Mouse (Mus musculus) CD8-positive naive resting alpha-beta T cell, adult 2 months (primary cell): ENCODE data around the gene Gm5431.
"Not testable (repeated sequence)": the region's sequence is repeated elsewhere in the genome, so short reads cannot be mapped to it uniquely, and the experiment has no call there.

Source experiments
- DNase-seq, 2 experiments: peaks; one replicate each; pipeline ENCODE4 v3.0.0; 2022; ENCODE audit warnings: low read depth in 2 of 2, low spot score in 2 of 2

Gene Gm5431

DNA sequence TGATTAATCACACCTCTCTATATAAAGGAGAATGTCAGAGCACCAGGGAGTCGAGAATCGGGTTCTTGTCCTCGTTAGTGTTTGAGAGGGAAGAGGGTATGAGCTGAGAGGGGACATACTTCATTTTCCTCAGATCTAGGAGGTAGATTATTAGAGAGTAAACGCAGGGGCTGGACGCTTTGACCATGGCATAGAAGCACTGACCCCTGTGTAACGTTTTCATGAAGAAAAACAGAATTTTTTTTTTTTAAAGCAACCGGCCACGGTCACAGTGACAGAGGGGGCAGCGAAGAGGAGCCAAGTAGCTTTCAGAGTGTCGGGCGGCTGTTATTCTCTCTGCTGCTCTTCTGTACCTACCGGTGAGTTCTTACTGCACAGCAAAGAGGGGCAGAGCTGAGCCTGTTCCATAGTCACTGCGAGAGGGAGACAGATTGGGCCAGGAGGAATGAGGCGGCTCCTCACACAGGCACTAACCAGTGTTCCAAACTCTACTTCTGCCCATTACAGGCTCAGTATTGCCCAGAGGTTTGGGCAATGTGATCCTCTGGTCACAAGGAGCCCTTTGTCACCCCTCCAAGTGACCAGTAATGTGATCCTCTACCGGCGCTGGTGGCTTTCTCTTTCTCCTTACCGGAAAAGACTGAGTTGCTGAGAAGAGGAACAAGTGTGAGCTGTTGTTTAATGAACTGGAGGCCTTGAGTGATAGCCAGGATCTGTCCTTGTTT is 30.0 kb downstream of the Gm5431 start:
- no peak for DNase-seq

DNA sequence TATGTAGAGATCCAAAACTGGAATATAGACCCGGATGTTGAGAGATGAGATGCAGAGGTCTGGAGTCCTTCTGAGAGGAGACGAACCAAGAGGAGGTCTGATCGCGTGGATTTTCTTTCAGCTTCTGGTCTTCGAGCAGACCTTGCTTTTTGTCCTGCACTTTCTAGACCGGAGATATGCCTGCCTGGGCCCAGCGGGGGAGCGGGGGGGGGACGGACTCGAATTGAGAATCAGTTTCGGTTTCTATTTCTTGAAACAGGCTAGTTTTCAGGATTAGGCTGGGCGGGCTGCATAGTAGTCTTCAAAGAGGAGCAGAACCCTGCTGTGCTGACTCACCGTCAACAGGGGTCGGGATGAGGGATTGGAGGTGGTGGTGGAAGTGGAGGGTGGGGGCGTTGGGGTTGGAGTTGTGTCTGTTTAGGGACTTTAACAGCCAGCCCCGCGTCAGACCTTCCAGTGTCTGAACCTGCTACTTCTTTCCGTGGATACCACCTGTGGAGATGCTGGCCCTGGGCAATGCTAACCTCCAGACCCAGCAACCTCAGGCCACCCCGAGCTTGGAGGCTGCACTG is 30.7 kb downstream of the Gm5431 start, which contains the start of gene Irgm1:
Irgm1 (minus strand) TSS at position 483 of the 572 bp plus-strand sequence.
- DNase-seq = peak; percentile 59 to 68

DNA sequence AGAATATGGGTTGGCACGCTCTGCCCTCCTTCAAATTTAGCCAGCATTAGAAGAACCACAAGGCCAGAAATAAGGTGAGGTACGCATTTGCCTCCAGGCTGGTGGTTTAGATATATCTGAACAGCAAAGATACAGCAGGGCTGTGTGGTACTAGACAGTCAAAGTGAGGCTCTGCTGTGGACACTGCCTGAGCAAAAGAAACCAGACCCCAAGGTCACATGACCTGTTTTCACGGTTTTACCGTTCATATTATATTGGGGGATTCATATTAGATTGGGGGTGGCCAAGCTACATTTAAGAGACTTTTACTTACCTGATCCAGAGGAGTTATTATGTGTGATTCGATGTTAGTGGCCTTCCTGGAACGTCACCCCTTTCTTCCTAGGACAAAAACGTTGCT is 31.2 kb downstream of the Gm5431 start:
- DNase-seq = no peak

DNA sequence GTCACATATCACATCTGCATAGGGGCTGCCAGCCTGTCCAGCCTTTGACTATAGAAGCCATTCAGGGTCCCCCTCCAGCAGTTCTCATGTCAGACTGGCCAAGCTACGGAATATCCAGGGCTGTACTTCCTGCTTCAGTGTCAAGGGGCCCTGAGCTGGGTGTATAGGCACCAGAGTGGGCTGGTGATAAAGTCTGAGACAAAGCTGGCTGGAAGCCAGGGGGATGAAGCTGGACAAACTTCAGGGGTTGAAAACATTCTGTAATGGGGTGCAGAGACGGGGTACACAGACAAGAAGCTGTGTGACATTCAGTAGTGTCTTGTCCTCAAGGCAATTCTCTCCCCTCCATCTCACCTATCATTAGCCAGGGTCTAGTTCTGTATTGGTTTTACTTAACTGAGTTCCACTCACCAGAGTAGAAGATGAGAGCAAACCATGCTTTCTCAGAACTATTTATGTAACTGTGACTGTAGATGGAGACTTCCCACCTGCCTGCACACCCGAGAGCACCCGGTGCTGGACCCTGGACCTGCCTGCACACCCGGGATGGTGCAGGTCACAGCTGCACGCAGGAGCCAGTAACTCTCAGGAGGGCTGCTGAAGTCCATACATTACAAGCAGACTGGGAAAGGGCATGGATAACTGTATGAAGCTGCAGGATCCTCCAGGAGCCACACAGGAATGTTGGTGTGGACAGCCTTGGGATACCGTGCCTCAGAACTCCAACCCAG is 32.5 kb downstream of the Gm5431 start:
- DNase-seq = no peak

DNA sequence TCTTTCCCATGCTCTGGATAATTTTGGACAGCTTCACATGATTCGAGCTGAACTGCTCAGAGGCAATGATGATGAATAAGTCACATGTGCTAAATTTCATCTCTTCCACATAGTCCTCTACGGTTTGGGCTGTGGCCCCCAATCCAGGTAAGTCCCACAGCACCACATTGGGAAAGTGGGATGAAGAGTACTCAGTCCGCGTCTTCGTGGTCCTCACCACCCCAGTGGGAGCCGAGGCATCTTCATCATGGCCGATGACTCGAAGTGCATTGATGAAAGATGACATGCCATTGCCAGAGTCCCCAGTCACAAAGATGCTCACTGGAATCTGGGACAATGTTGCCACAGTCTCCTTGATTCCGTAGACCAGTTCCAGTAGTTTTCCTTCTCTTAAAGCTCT is 35.5 kb downstream of the Gm5431 start:
- no peak for DNase-seq

DNA sequence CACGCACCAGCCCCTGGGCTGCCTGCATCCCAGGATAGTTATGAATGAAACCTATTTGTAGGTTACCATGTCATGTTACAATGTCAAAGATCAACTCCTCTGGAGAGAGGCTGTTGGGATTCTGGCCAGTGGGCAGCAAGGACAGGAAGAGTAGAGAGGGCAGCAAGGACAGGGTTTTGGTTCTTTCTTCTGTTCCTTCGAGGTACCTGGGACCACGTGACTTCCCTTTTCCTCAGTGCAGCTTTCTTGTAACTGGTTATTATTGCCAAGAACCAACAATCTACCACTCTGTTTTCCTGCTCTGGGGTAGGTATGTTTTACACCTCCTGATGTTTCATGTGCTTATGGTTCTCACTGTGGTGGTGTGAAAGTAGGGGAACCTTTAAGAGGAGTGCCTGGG is 38.2 kb downstream of the Gm5431 start:
- no peak for DNase-seq

GRCm38 (mm10) chr11:48862784-48863319 is 39.2 kb downstream of the Gm5431 start:
- no peak for DNase-seq

DNA sequence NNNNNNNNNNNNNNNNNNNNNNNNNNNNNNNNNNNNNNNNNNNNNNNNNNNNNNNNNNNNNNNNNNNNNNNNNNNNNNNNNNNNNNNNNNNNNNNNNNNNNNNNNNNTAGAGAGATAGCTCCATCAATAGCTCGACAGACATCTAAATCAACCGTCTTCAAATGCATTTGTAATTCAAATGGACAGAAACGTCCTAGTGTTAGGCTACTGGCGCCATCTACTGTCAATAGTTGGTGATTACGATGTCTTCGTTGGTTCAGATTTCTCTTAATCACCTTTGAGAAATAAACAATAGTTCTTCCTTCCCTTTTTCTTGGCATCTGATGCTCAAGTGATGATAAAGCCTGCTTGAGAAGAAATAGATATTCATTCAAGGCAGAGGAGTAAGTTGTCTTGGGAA is 43.0 kb downstream of the Gm5431 start:
- peak; percentile 47 to 72 for DNase-seq

GRCm38 (mm10) chr11:48853474-48854180 is 48.4 kb downstream of the Gm5431 start:
- peak; percentile 93 to 94 for DNase-seq

DNA sequence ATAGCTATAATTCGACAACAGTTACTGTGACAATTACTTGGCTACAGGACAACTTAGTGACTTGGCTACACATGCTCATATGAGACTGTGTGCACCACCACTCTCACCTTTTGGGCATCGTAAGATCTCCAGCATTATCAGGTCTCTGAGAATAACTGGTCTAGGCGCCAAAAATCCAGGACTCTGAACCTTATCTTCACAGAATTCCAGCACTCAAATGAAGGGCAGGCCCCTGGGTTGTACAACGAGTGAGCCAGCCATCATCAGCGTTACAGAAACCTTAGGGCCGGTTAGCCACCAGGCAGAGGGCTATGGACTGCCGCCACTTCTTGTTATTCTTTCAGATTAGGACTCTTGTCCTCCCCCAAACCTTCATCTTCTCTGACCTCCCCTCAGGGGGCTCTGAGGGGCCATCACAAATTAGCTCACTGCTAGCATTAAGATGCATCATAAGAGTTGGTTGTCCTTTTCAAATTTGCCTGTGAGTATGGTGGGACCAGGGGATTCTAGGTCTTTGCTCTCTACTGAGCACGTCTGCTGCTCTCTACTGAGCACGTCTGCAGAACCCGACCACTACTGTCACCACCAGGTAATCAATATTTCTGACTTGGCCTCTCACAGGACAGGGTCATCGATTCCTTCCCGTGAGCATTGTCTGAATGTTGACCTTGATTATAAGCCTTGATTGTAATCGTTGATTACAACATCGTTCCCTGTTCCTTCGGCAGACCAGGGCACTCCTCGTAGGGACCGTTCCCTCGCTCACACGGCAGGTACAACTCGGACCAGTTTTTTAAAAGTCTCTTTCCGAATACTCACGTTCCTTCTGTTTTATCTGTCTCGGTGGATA is 49.2 kb downstream of the Gm5431 start:
- DNase-seq = no peak

GRCm38 (mm10) chr11:48852190-48852589 is 49.8 kb downstream of the Gm5431 start:
- DNase-seq = no peak

DNA sequence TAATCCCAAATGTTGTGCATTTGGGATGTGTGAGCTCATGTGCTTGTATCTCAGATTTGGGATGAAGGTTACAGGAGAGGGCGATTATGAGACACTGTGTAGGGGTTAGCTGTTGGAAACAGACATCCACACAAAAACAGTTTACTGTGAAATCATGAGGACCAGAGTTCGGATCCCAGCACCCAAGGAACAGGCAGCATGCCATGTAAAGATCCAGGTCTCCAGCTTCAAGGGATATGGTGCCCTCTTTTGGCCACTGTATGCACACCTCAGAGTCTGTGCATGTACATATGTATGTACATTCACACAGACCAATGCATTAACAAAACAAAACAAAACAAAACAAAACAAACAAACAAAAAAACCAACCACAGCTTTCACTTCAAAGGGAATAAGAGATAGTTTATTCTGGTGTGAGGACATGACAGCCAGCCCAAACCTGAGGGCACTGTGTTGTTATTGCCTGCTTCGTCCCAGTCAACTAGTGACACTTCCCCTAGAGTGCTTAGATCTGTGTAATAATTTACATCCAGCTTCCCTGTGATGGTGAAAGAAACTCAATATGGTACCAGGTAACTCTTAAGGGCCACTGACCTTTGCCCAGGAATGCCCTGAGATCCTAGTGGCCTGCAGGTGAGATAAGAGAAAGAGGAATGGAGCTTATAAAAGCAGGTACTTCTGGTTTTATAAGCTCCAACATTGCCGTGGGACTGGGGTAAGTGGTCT is 50.6 kb downstream of the Gm5431 start:
- no peak for DNase-seq

- DNase-seq = no peak
These were observed 51.8 kb downstream of the Gm5431 start for GRCm38 (mm10) chr11:48850240-48850639.

DNA sequence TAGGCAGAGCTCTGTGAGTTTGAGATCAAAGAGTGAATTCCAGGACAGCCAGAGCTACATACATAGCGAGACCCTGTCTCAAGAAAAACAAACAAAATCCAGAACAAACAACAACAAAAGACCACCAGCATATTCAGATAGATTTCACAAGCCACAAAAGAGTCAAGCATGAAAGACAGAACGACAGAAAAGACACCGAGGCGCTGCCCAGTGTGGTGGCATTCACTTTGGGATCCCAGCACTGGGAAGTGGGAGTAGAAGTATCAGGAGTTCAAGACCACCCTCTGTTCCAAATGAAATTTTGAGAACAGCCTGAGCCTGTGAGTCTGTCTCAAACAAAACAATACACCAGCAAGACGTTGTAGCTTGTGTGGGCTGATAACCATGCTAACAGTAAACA is 55.1 kb downstream of the Gm5431 start:
- no peak for DNase-seq

- DNase-seq = not testable (repeated sequence)
These were observed 55.7 kb downstream of the Gm5431 start for GRCm38 (mm10) chr11:48846362-48846761.

GRCm38 (mm10) chr11:48845244-48845815 is 56.7 kb downstream of the Gm5431 start:
- DNase-seq = no peak

GRCm38 (mm10) chr11:48844309-48844708 is 57.7 kb downstream of the Gm5431 start:
- no peak for DNase-seq

DNA sequence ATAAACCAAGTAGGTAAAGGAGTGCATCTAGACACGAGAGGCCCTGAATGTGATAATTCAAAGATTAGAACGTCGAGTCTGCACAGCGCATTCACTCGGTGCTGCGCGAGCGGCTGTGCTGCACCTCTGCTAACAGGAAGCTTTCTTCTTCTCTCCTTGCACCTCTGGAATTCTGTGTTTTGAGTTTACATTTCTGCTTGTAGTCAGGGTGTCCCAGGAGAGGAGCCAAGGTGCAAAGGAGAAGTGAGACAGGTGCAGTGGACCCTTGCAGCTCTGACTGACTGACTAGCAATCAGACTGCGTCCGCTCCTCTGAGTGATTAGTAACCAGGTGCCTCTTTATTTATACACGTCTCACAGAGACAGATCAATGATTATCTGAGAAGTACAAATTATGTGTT is 58.8 kb downstream of the Gm5431 start:
- no peak for DNase-seq

DNA sequence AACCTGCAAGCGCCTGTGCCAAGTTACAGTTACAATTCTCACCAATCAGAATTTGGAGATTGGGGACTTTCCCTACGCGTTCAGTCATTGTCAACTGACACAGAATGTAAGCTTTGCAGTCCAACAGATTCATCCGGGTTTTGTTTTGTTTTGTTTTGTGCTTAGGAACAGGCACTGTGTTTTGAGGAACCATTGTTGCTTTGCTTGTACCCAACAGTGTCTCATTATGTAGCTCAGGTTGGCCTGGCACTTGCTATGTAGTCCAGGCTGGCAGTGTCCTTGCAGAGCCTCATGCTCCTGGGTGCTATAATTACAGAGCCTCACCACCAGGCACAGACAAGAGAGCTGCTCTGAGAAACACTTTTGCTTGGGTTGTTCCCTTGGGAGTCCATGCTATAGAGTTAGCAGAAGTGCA is 59.6 kb downstream of the Gm5431 start:
- DNase-seq = no peak
